Mouse (Mus musculus) cerebellum, adult 2 months (tissue): ENCODE results near the gene Sbpl.

Experiments used
- CTCF ChIP-seq: fragments of 200-500 bp; IDR thresholded peaks from 2 replicates; pipeline ENCODE4 v1.5.1; 2011; ENCODE audit warnings: low read depth, mild to moderate bottlenecking, control low read depth, low read length, moderate library complexity, borderline replicate concordance; ENCODE audit not compliant: insufficient read depth
- POLR2A ChIP-seq: fragments of 200-500 bp; IDR thresholded peaks from 2 replicates; pipeline ENCODE4 v1.6.1; 2011; ENCODE audit warnings: low read length, control low read depth, borderline replicate concordance; ENCODE audit not compliant: insufficient read depth

DNA sequence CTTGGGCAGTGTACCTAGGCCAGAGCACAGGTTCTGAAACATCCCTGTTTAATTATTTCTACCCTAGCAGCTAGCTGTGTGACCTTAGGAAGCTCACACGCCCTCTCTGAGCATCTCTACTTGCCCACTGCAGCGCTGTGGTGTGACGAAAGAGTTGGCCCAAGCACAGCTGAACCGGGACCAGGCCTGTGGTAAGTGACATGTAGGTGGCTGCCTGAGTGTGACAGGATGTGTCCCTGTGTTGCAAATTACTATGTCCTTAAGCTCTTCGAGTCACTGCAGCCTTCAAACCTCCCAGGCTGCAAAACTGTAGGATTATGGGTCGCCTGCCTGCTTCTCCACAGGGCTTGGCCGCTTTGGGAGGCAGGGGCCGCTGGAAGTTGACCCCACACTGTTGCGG, 16.2 kb upstream of the Sbpl start:
- no peak for TF ChIP-seq CTCF
- TF ChIP-seq POLR2A, result no peak
